Mouse (Mus musculus) CH12.LX (cell line): ENCODE measurements around the gene Pbrm1. TPM values are rescaled to one million over a fixed set of nuclear protein-coding genes. Genes with fewer than 3 reads are reported as not detected.

Source experiments
- DNase-seq: peaks from one replicate; pipeline ENCODE4 v3.0.0-alpha.2; 2013; ENCODE audit errors: extremely low read depth
- H3K27ac ChIP-seq: 2 replicates; pipeline ENCODE4 v1.5.1; 2012; ENCODE audit warnings: low read depth, mild to moderate bottlenecking, control low read depth, moderate library complexity; ENCODE audit not compliant: insufficient read depth
- H3K27me3 ChIP-seq: replicated peaks from 2 replicates; pipeline ENCODE3; 2012; ENCODE audit warnings: inconsistent platforms
- H3K36me3 ChIP-seq, 2 experiments: replicated peaks in 1 of 2; 2 replicates each; pipeline versions ENCODE3 to v1.6.1; 2012; ENCODE audit warnings: inconsistent platforms in 1 of 2, low read length in 1 of 2, mild to moderate bottlenecking in 1 of 2, mixed read lengths in 1 of 2, moderate library complexity in 1 of 2; ENCODE audit not compliant: control insufficient read depth in 1 of 2, insufficient read depth in 1 of 2
- H3K4me1 ChIP-seq, 2 experiments: 2 replicates each; pipeline ENCODE4 v1.6.1; 2012; ENCODE audit warnings: inconsistent platforms in 1 of 2, moderate library complexity in 1 of 2; ENCODE audit not compliant: insufficient read depth in 2 of 2, control insufficient read depth in 1 of 2
- H3K4me2 ChIP-seq: 2 replicates; pipeline ENCODE4 v1.6.1; 2012; ENCODE audit warnings: low read depth, mild to moderate bottlenecking, control low read depth; ENCODE audit not compliant: poor library complexity, insufficient read depth, severe bottlenecking
- H3K4me3 ChIP-seq, 3 experiments: fragments of 150-350 bp in 1 of 3; sonication (generic) in 1 of 3; replicated peaks in 1 of 3; 2 replicates each; pipeline versions ENCODE3 to v1.5.1; 2011 to 2012; ENCODE audit warnings: low read depth in 2 of 3, low read length in 2 of 3, mild to moderate bottlenecking in 2 of 3, moderate library complexity in 2 of 3, control low read depth in 1 of 3, improper control_type of control experiment in 1 of 3, inconsistent platforms in 1 of 3, mixed read lengths in 1 of 3; ENCODE audit not compliant: poor library complexity in 1 of 3
- H3K79me2 ChIP-seq: replicated peaks from 2 replicates; pipeline ENCODE4 v1.6.1; 2012; ENCODE audit warnings: mild to moderate bottlenecking, moderate library complexity; ENCODE audit not compliant: control insufficient read depth, poor library complexity, insufficient read depth, severe bottlenecking; ENCODE audit errors: extremely low read depth
- H3K9ac ChIP-seq: 2 replicates; pipeline ENCODE4 v1.6.1; 2012; ENCODE audit warnings: low read depth, mild to moderate bottlenecking, control low read depth, moderate library complexity; ENCODE audit not compliant: insufficient read depth
- H3K9me3 ChIP-seq: replicated peaks from 2 replicates; pipeline ENCODE3; 2012; ENCODE audit warnings: low read length, inconsistent platforms, mixed read lengths
- CHD1 ChIP-seq: IDR thresholded peaks from 2 replicates; pipeline ENCODE4 v1.6.1; 2012; ENCODE audit warnings: low read depth, low read length, improper control_type of control experiment, inconsistent platforms
- CHD2 ChIP-seq: IDR thresholded peaks from 2 replicates; pipeline ENCODE4 v1.6.1; 2011; ENCODE audit warnings: low read length, improper control_type of control experiment
- ELF1 ChIP-seq: IDR thresholded peaks from 2 replicates; pipeline ENCODE4 v1.6.1; 2014; ENCODE audit warnings: low read depth, mild to moderate bottlenecking, inconsistent platforms, low read length, improper control_type of control experiment
- EP300 ChIP-seq: IDR thresholded peaks from 2 replicates; pipeline ENCODE4 v1.6.1; 2011; ENCODE audit warnings: low read length, improper control_type of control experiment
- ETS1 ChIP-seq: conservative IDR thresholded peaks from 2 replicates; pipeline ENCODE4 v1.6.1; 2012; ENCODE audit warnings: low read depth, mild to moderate bottlenecking, inconsistent platforms, low read length, improper control_type of control experiment, moderate library complexity
- GABPA ChIP-seq: IDR thresholded peaks from 2 replicates; pipeline ENCODE4 v1.6.1; 2012; ENCODE audit warnings: low read depth, low read length, improper control_type of control experiment, inconsistent platforms; ENCODE audit not compliant: insufficient replicate concordance
- HCFC1 ChIP-seq: IDR thresholded peaks from 2 replicates; pipeline ENCODE4 v1.6.1; 2012; ENCODE audit warnings: low read depth, mild to moderate bottlenecking, inconsistent platforms, low read length, improper control_type of control experiment
- IRF4 ChIP-seq: IDR thresholded peaks from 2 replicates; pipeline ENCODE4 v1.6.1; 2014; ENCODE audit warnings: low read depth, mild to moderate bottlenecking, inconsistent platforms, low read length, improper control_type of control experiment
- JUND ChIP-seq: conservative IDR thresholded peaks from 2 replicates; pipeline ENCODE4 v1.6.1; 2011; ENCODE audit warnings: low read depth, low read length, improper control_type of control experiment
- KAT2A ChIP-seq: IDR thresholded peaks from 2 replicates; pipeline ENCODE4 v1.6.1; 2012; ENCODE audit warnings: low read length, improper control_type of control experiment, inconsistent platforms; ENCODE audit not compliant: insufficient replicate concordance
- MAX ChIP-seq: IDR thresholded peaks from 2 replicates; pipeline ENCODE4 v1.6.1; 2011; ENCODE audit warnings: low read length, improper control_type of control experiment
- MAZ ChIP-seq: IDR thresholded peaks from 2 replicates; pipeline ENCODE4 v1.6.1; 2012; ENCODE audit warnings: low read depth, mild to moderate bottlenecking, inconsistent platforms, low read length, improper control_type of control experiment, moderate library complexity
- MXI1 ChIP-seq: IDR thresholded peaks from 2 replicates; pipeline ENCODE4 v1.6.1; 2011; ENCODE audit warnings: mild to moderate bottlenecking, low read depth, low read length, improper control_type of control experiment
- MYC ChIP-seq: IDR thresholded peaks from 2 replicates; pipeline ENCODE4 v1.6.1; 2011; ENCODE audit warnings: low read depth, mild to moderate bottlenecking, improper control_type of control experiment, low read length
- NELFE ChIP-seq: IDR thresholded peaks from 2 replicates; pipeline ENCODE4 v1.6.1; 2011; ENCODE audit warnings: low read depth, low read length, improper control_type of control experiment
- PAX5 ChIP-seq: IDR thresholded peaks from 2 replicates; pipeline ENCODE4 v1.6.1; 2012; ENCODE audit warnings: low read length, inconsistent platforms, mixed read lengths
- RCOR1 ChIP-seq: conservative IDR thresholded peaks from 2 replicates; pipeline ENCODE4 v1.6.1; 2012; ENCODE audit warnings: low read depth, mild to moderate bottlenecking, inconsistent platforms, low read length, improper control_type of control experiment
- SIN3A ChIP-seq: IDR thresholded peaks from 2 replicates; pipeline ENCODE4 v1.6.1; 2012; ENCODE audit warnings: low read length, improper control_type of control experiment, inconsistent platforms
- SMC3 ChIP-seq: IDR thresholded peaks from 2 replicates; pipeline ENCODE4 v1.6.1; 2011; ENCODE audit warnings: low read depth, low read length, improper control_type of control experiment
- TCF12 ChIP-seq: IDR thresholded peaks from 2 replicates; pipeline ENCODE4 v1.6.1; 2014; ENCODE audit warnings: low read depth, mild to moderate bottlenecking, inconsistent platforms, low read length, improper control_type of control experiment
- USF1 ChIP-seq: IDR thresholded peaks from 2 replicates; pipeline ENCODE4 v1.6.1; 2014; ENCODE audit warnings: low read depth, mild to moderate bottlenecking, inconsistent platforms, low read length, improper control_type of control experiment
- USF2 ChIP-seq: conservative IDR thresholded peaks from 2 replicates; pipeline ENCODE4 v1.6.1; 2011; ENCODE audit warnings: low read depth, low read length, improper control_type of control experiment
- ZC3H11A ChIP-seq: IDR thresholded peaks from 2 replicates; pipeline ENCODE4 v1.6.1; 2012; ENCODE audit warnings: low read depth, mild to moderate bottlenecking, inconsistent platforms, low read length, improper control_type of control experiment
- ZMIZ1 ChIP-seq: IDR thresholded peaks from 2 replicates; pipeline ENCODE4 v1.6.1; 2012; ENCODE audit warnings: low read depth, mild to moderate bottlenecking, inconsistent platforms, low read length, improper control_type of control experiment
- ZNF384 ChIP-seq: IDR thresholded peaks from 2 replicates; pipeline ENCODE4 v1.6.1; 2012; ENCODE audit warnings: low read depth, low read length, improper control_type of control experiment, inconsistent platforms
- dilution Hi-C: fragments of 300-500 bp; cut with MboI; formaldehyde crosslinking; loops from 2 replicates; pipeline ENCODE4 v1.14.3; 2020; ENCODE audit warnings: low sequenced_read_pairs; ENCODE audit not compliant: extremely low pct_unique_long_range_greater_than_20kb, extremely low pct_ligation_motif_present
- in situ Hi-C: fragments of 300-500 bp; cut with MboI; formaldehyde crosslinking; loops from 3 replicates; pipeline ENCODE4 v1.14.3; 2019; ENCODE audit warnings: low sequenced_read_pairs, low pct_ligation_motif_present, low pct_unique_long_range_greater_than_20kb, mixed read lengths
- polyA plus RNA-seq: library from polyadenylated mRNA; unstranded; fragments of >175 nt; gene quantifications from 2 replicates; pipeline ENCODE4 v1.2.1, GENCODE M21; 2012; ENCODE audit warnings: low read depth; ENCODE audit not compliant: insufficient read length
- total RNA-seq, 2 experiments: library from RNA; depleted of rRNA; stranded (reverse); fragments of 300-350 nt in 1 of 2; fragments of >200 nt in 1 of 2; gene quantifications; 2 replicates each; pipeline ENCODE4 v1.2.3; 2012 to 2014

Pbrm1 gene
- total and polyA plus RNA-seq, 3 experiments, result 20.4 to 28.8 (median 22.6) TPM

DNA sequence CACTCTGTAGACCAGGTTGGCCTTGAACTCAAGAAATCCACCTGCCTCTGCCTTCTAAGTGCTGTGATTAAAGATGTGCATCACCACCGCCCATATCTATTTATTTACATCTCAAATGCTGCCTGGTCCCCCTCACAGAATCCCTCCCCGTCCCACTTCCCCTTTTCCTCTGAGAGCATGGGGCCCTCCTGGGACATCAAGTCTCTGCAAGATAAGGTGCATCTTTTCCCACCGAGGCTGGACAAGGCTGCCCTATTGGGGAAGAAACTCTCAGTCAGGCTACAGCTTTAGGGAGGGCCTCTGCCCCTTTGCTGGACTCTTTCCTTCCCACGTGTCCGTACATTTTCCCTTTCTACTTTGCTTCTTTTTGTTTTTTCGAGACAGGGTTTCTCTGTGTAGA lies 150.6 kb downstream of the Pbrm1 start (continued):
- TF ChIP-seq MYC (no peak), TCF12 (no peak), SMC3 (no peak), HCFC1 (no peak), JUND (no peak), IRF4 (peak; percentile 74), GABPA (no peak), MAX (no peak), ELF1 (no peak), MAZ (no peak), NELFE (no peak), CHD2 (peak; percentile 29; the same call in 1 of the 2 replicates), ETS1 (no peak), ZMIZ1 (no peak)

DNA sequence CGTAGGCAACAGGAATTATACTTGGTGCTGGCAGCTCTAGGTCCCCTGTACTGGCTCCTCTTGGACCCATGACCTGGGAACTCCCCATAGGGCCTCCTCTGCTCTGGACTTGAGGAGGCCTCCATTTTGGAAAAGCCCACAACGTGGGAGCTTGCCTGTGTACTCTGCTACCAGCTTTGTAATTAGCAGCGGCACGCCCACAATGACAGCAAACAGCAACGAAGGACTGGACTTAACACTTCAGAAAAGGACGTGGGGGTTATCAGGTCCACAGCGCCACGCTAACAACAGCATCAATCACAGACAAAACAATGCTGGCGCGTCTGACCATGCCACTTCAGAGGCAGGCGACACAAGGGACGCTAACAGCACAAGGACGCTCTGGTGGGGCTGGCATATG lies 152.0 kb downstream of the Pbrm1 start:
- Histone ChIP-seq H3K9ac (no peak overlapping the region), H3K36me3 (peaks cover 55 to 60% of the 10 kb centered on the region in 2 experiments), H3K4me2 (no peak overlapping the region), H3K9me3 (no peaks in the 10 kb centered on the region), H3K4me1 (peaks cover 11 to 28% of the 10 kb centered on the region in 2 experiments; a peak in 3 of 4 replicates), H3K27ac (no peak overlapping the region), H3K27me3 (no peaks in the 10 kb centered on the region), H3K4me3 (no peak overlapping the region), H3K79me2 (no peaks in the 10 kb centered on the region)
- no peak for DNase-seq
- in situ Hi-C loops (no loop called here), dilution Hi-C loops (no loop called here)
- TF ChIP-seq ZNF384 (no peak), KAT2A (no peak), MAX (no peak), CHD1 (no peak), USF1 (no peak), TCF12 (no peak), ZC3H11A (no peak), ELF1 (no peak), JUND (no peak), SIN3A (no peak), EP300 (no peak), ETS1 (no peak), RCOR1 (no peak), USF2 (no peak), MXI1 (no peak), PAX5 (no peak), GABPA (no peak)

Other genes starting within 250 kb of the Pbrm1 start
- 15.7 and 19.4 TPM in 2 replicates for gene Tmem110, start 193.5 kb upstream of the Pbrm1 start, total RNA-seq (2012; rRNA removed)
- gene Tmem110, start 193.5 kb upstream of the Pbrm1 start, total RNA-seq (2014; rRNA removed), result 10.3 and 10.4 TPM in 2 replicates
- 25.1 and 26.2 TPM in 2 replicates for gene Tmem110, start 193.5 kb upstream of the Pbrm1 start, polyA plus RNA-seq
- gene Mustn1, start 139.9 kb upstream of the Pbrm1 start, total RNA-seq (2012; rRNA removed), result 0.29 and 0.30 TPM in 2 replicates
- gene Mustn1, start 139.9 kb upstream of the Pbrm1 start, total RNA-seq (2014; rRNA removed), result 0.19 TPM in 1 of 2 replicates, not detected in the other
- 0.33 and 0.44 TPM in 2 replicates for gene Mustn1, start 139.9 kb upstream of the Pbrm1 start, polyA plus RNA-seq
- not detected in 2 replicates for gene Itih4, start 132.7 kb upstream of the Pbrm1 start, total RNA-seq (2012; rRNA removed)
- gene Itih4, start 132.7 kb upstream of the Pbrm1 start, total RNA-seq (2014; rRNA removed), result not detected in 2 replicates
- not detected in 2 replicates for gene Itih4, start 132.7 kb upstream of the Pbrm1 start, polyA plus RNA-seq
- not detected in 2 replicates for gene Itih3, start 95.4 kb upstream of the Pbrm1 start, total RNA-seq (2012; rRNA removed)
- not detected in 2 replicates for gene Itih3, start 95.4 kb upstream of the Pbrm1 start, total RNA-seq (2014; rRNA removed)
- not detected in 2 replicates for gene Itih3, start 95.4 kb upstream of the Pbrm1 start, polyA plus RNA-seq
- 0.04 TPM in 1 of 2 replicates, not detected in the other for gene Itih1, start 75.8 kb upstream of the Pbrm1 start, total RNA-seq (2012; rRNA removed)
- not detected in 2 replicates for gene Itih1, start 75.8 kb upstream of the Pbrm1 start, total RNA-seq (2014; rRNA removed)
- gene Itih1, start 75.8 kb upstream of the Pbrm1 start, polyA plus RNA-seq, result not detected in 2 replicates
- 15.5 and 17.4 TPM in 2 replicates for gene Nek4, start 67.8 kb upstream of the Pbrm1 start, total RNA-seq (2012; rRNA removed)
- gene Nek4, start 67.8 kb upstream of the Pbrm1 start, total RNA-seq (2014; rRNA removed), result 17.1 and 17.5 TPM in 2 replicates
- 17.6 and 18.3 TPM in 2 replicates for gene Nek4, start 67.8 kb upstream of the Pbrm1 start, polyA plus RNA-seq
- gene Glt8d1, start 17.7 kb upstream of the Pbrm1 start, total RNA-seq (2012; rRNA removed), result 12.6 and 13.8 TPM in 2 replicates
- gene Glt8d1, start 17.7 kb upstream of the Pbrm1 start, total RNA-seq (2014; rRNA removed), result 22.5 and 24.9 TPM in 2 replicates
- 11.1 and 11.7 TPM in 2 replicates for gene Glt8d1, start 17.7 kb upstream of the Pbrm1 start, polyA plus RNA-seq
- gene Spcs1, start 17.5 kb upstream of the Pbrm1 start, total RNA-seq (2012; rRNA removed), result 150 and 179 TPM in 2 replicates
- 344 and 351 TPM in 2 replicates for gene Spcs1, start 17.5 kb upstream of the Pbrm1 start, total RNA-seq (2014; rRNA removed)
- gene Spcs1, start 17.5 kb upstream of the Pbrm1 start, polyA plus RNA-seq, result 176 and 181 TPM in 2 replicates
- gene Gnl3, start within 50 bp of the Pbrm1 start, total RNA-seq (2012; rRNA removed), result 136 and 207 TPM in 2 replicates
- 321 and 385 TPM in 2 replicates for gene Gnl3, start within 50 bp of the Pbrm1 start, total RNA-seq (2014; rRNA removed)
- 364 and 365 TPM in 2 replicates for gene Gnl3, start within 50 bp of the Pbrm1 start, polyA plus RNA-seq
- 38.0 and 45.8 TPM in 2 replicates for gene Smim4, start 109.8 kb downstream of the Pbrm1 start, total RNA-seq (2012; rRNA removed)
- 13.5 and 19.1 TPM in 2 replicates for gene Smim4, start 109.8 kb downstream of the Pbrm1 start, total RNA-seq (2014; rRNA removed)
- 24.0 and 26.1 TPM in 2 replicates for gene Smim4, start 109.8 kb downstream of the Pbrm1 start, polyA plus RNA-seq
- 41.6 and 52.5 TPM in 2 replicates for gene Nt5dc2, start 111.9 kb downstream of the Pbrm1 start, total RNA-seq (2012; rRNA removed)
- gene Nt5dc2, start 111.9 kb downstream of the Pbrm1 start, total RNA-seq (2014; rRNA removed), result 2.9 and 4.0 TPM in 2 replicates
- gene Nt5dc2, start 111.9 kb downstream of the Pbrm1 start, polyA plus RNA-seq, result 3.3 and 5.7 TPM in 2 replicates
- 3.9 and 4.4 TPM in 2 replicates for gene Stab1, start 149.5 kb downstream of the Pbrm1 start, total RNA-seq (2012; rRNA removed)
- 4.6 and 5.8 TPM in 2 replicates for gene Stab1, start 149.5 kb downstream of the Pbrm1 start, total RNA-seq (2014; rRNA removed)
- gene Stab1, start 149.5 kb downstream of the Pbrm1 start, polyA plus RNA-seq, result 11.2 TPM in 2 replicates
- 0.25 and 0.29 TPM in 2 replicates for gene Tnnc1, start 189.2 kb downstream of the Pbrm1 start, total RNA-seq (2012; rRNA removed)
- 0.63 and 0.86 TPM in 2 replicates for gene Tnnc1, start 189.2 kb downstream of the Pbrm1 start, total RNA-seq (2014; rRNA removed)
- 0.66 and 1.0 TPM in 2 replicates for gene Tnnc1, start 189.2 kb downstream of the Pbrm1 start, polyA plus RNA-seq
- gene Nisch, start 197.8 kb downstream of the Pbrm1 start, total RNA-seq (2012; rRNA removed), result 76.1 and 85.2 TPM in 2 replicates
- gene Nisch, start 197.8 kb downstream of the Pbrm1 start, total RNA-seq (2014; rRNA removed), result 43.1 and 46.3 TPM in 2 replicates
- gene Nisch, start 197.8 kb downstream of the Pbrm1 start, polyA plus RNA-seq, result 149 and 180 TPM in 2 replicates
- 1.0 and 1.1 TPM in 2 replicates for gene Sema3g, start 198.7 kb downstream of the Pbrm1 start, total RNA-seq (2012; rRNA removed)
- gene Sema3g, start 198.7 kb downstream of the Pbrm1 start, total RNA-seq (2014; rRNA removed), result 0.36 and 0.47 TPM in 2 replicates
- gene Sema3g, start 198.7 kb downstream of the Pbrm1 start, polyA plus RNA-seq, result 0.93 and 0.94 TPM in 2 replicates
- gene Phf7, start 232.2 kb downstream of the Pbrm1 start, total RNA-seq (2012; rRNA removed), result 11.1 and 13.9 TPM in 2 replicates
- gene Phf7, start 232.2 kb downstream of the Pbrm1 start, total RNA-seq (2014; rRNA removed), result 13.5 and 14.3 TPM in 2 replicates
- 10.0 and 12.5 TPM in 2 replicates for gene Phf7, start 232.2 kb downstream of the Pbrm1 start, polyA plus RNA-seq
- gene Bap1, start 232.3 kb downstream of the Pbrm1 start, total RNA-seq (2012; rRNA removed), result 56.6 and 58.0 TPM in 2 replicates
- gene Bap1, start 232.3 kb downstream of the Pbrm1 start, total RNA-seq (2014; rRNA removed), result 61.8 and 62.0 TPM in 2 replicates
- 87.7 and 100 TPM in 2 replicates for gene Bap1, start 232.3 kb downstream of the Pbrm1 start, polyA plus RNA-seq